Mouse (Mus musculus) lung, postnatal 25 days (tissue): ENCODE data around the gene Srprb.

ENCODE experiments used
- DNase-seq: peaks from one replicate; pipeline ENCODE4 v3.0.0; 2022; ENCODE audit warnings: low spot score

The Srprb gene

GRCm38 (mm10) chr9:103201561-103202260 lies at the start of gene Srprb:
Gene Srprb, minus strand, starts transcription at chr9:103202137.
- DNase-seq, result peak; percentile 95

- DNase-seq, result no peak
Observed at GRCm38 (mm10) chr9:103248618-103249017, 46.7 kb upstream of the Srprb start.

- DNase-seq, result no peak
Observed at GRCm38 (mm10) chr9:103246526-103247168, 44.7 kb upstream of the Srprb start.

GRCm38 (mm10) chr9:103243640-103244039 lies 41.7 kb upstream of the Srprb start:
- no peak for DNase-seq

GRCm38 (mm10) chr9:103241206-103241605 lies 39.3 kb upstream of the Srprb start:
- no peak for DNase-seq

GRCm38 (mm10) chr9:103239471-103239870 lies 37.5 kb upstream of the Srprb start:
- DNase-seq, result no peak

GRCm38 (mm10) chr9:103234565-103235165 lies 32.7 kb upstream of the Srprb start:
- peak; percentile 56 for DNase-seq

- no peak for DNase-seq
Observed at GRCm38 (mm10) chr9:103234059-103234458, 32.1 kb upstream of the Srprb start.

GRCm38 (mm10) chr9:103233006-103233395 lies 31.1 kb upstream of the Srprb start:
- no peak for DNase-seq

- DNase-seq, result no peak
Observed at GRCm38 (mm10) chr9:103232232-103233005, 30.5 kb upstream of the Srprb start.

- peak; percentile 79 for DNase-seq
Observed at GRCm38 (mm10) chr9:103230151-103230951, 28.4 kb upstream of the Srprb start, which contains the start of the genes Gm20425 and Trf. Gene Gm20425, minus strand, starts transcription at chr9:103230307. Gene Trf, minus strand, starts transcription at chr9:103230444.

- DNase-seq, result no peak
Observed at GRCm38 (mm10) chr9:103229037-103229867, 27.3 kb upstream of the Srprb start.

- no peak for DNase-seq
Observed at GRCm38 (mm10) chr9:103228370-103229003, 26.6 kb upstream of the Srprb start.

GRCm38 (mm10) chr9:103227760-103228159 lies 25.8 kb upstream of the Srprb start:
- no peak for DNase-seq

- no peak for DNase-seq
Observed at GRCm38 (mm10) chr9:103226806-103227205, 24.9 kb upstream of the Srprb start.

- DNase-seq, result peak; percentile 37
Observed at GRCm38 (mm10) chr9:103225464-103225863, 23.5 kb upstream of the Srprb start.

GRCm38 (mm10) chr9:103224721-103225120 lies 22.8 kb upstream of the Srprb start:
- DNase-seq, result no peak

- no peak for DNase-seq
Observed at GRCm38 (mm10) chr9:103214281-103214680, 12.3 kb upstream of the Srprb start.

GRCm38 (mm10) chr9:103213631-103214030 lies 11.7 kb upstream of the Srprb start:
- DNase-seq, result no peak
